16 mouse cellular contexts compared by ENCODE assay signal in the genomic region with DNA sequence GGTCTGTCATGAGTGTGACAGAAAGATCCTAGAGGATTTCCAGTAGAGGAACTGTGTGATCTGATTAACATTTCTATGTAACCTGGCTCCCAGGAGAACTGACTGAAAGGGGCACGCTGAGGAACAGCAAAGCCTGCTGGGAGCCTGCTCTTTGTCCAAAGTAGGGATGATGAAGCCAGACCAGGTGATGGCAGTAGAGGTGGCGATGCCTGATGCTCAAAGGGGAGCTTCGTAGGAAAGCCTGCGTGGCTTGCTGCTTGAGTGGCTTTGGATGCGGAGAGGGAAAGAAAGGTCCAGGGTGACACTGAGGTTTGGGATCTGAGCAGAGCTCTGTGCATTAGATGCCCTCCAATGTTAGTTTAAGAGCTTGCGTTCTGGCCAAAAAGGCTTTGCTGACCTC.
DNase-seq lines count a peak whose midpoint lies in the region; ATAC-seq lines count a peak whose summit lies in the region.
"Had no signal": no experiment of that assay in that cellular context is flagged by ENCODE, and none has a peak within 500 bp of the region (broad histone marks: within the 10 kb centered on the region; RNA-seq: fewer than 3 reads in every experiment).

No protein-coding gene starts in this region.

- ATAC-seq in frontal cortex, adult (ENCODE audit: low TSS enrichment) = 0 out of 2 replicates have a peak, but pooled peaks have one; percentile 20
- ATAC-seq: CD4-positive, CD25-positive, alpha-beta regulatory T cell, adult 4 months had no signal

- no peak for DNase-seq in frontal cortex, postnatal 14 days (ENCODE audit: low spot score in 2 of 2)
- peak; percentile 38 for DNase-seq in ES-CJ7 (ENCODE audit: low read depth, low spot score)
- DNase-seq in cerebellum, adult 18-20 months = peak; percentile 41 to 49
- DNase-seq in cerebellum, postnatal 25 days = peak; percentile 56 to 58
- DNase-seq in kidney, adult 18-20 months = no peak
- no peak for DNase-seq in right cerebral cortex, postnatal 25 days
- no peak for DNase-seq in testis, postnatal 10 days (ENCODE audit: low spot score)
- DNase-seq: gastrocnemius, postnatal 14 days; heart, adult 2 months; kidney, postnatal 4 days; lung, adult 18-20 months; right cerebral cortex, postnatal 14 days; thymus, adult 18-20 months; thymus, postnatal 4 days had no signal

Comparison
In these comparisons a context has a peak if more than half of its experiments do, and no peak if none do; other contexts are left out.
1. DNase-seq: peak in ES-CJ7 (single experiment), cerebellum, adult 18-20 months (2 of 2) and cerebellum, postnatal 25 days (2 of 2); none in frontal cortex, postnatal 14 days (0 of 2), kidney, adult 18-20 months (single experiment), right cerebral cortex, postnatal 25 days (single experiment) and testis, postnatal 10 days (single experiment).